Mouse (Mus musculus): Measurements from ENCODE around the gene Fam214b. TPM values are rescaled to one million over a fixed set of nuclear protein-coding genes. Genes with fewer than 3 reads are reported as not detected.

Fam214b gene
- polyA plus RNA-seq, 1 experiment = 79.7 TPM

GRCm38 (mm10) chr4:43058753-43059654 is 13.0 kb upstream of the Fam214b start, which contains the start of gene Unc13b:
TSS of gene Unc13b (plus strand) at chr4:43058953.
- Histone ChIP-seq H3K27me3 (replicated peaks) (peaks cover 57% of the 10 kb centered on the region), H3K4me3 (replicated peaks) (peak within 1 kb of the TSS; percentile 92), H3K9me3 (no peaks in the 10 kb centered on the region), H3K36me3 (replicated peaks; ENCODE audit: low read length) (no peaks in the 10 kb centered on the region), H3K4me1 (peaks cover 13% of the 10 kb centered on the region)
- no peak for TF ChIP-seq FLI1 (IDR thresholded peaks at IDR 0.05; ENCODE audit: low read length)
- TF ChIP-seq GATA1 (IDR thresholded peaks at IDR 0.05; ENCODE audit: borderline replicate concordance, low read length) = no peak

- Histone ChIP-seq H3K4me3 (replicated peaks) (peak overlapping the region; percentile 92), H3K27me3 (replicated peaks) (peaks cover 54% of the 10 kb centered on the region), H3K4me1 (peaks cover 13% of the 10 kb centered on the region), H3K36me3 (replicated peaks; ENCODE audit: low read length) (no peaks in the 10 kb centered on the region), H3K9me3 (no peaks in the 10 kb centered on the region)
- TF ChIP-seq GATA1 (IDR thresholded peaks at IDR 0.05; ENCODE audit: borderline replicate concordance, low read length) = no peak
- TF ChIP-seq FLI1 (IDR thresholded peaks at IDR 0.05; ENCODE audit: low read length) = no peak
Observed at GRCm38 (mm10) chr4:43058392-43058752, 12.4 kb upstream of the Fam214b start.

GRCm38 (mm10) chr4:43057654-43058053 is 11.6 kb upstream of the Fam214b start:
- Histone ChIP-seq H3K4me3 (replicated peaks) (no peak overlapping the region), H3K27me3 (replicated peaks) (peaks cover 50% of the 10 kb centered on the region), H3K4me1 (peaks cover 14% of the 10 kb centered on the region), H3K36me3 (replicated peaks; ENCODE audit: low read length) (no peaks in the 10 kb centered on the region), H3K9me3 (no peaks in the 10 kb centered on the region)
- TF ChIP-seq FLI1 (IDR thresholded peaks at IDR 0.05; ENCODE audit: low read length) (no peak), GATA1 (IDR thresholded peaks at IDR 0.05; ENCODE audit: borderline replicate concordance, low read length) (no peak)

GRCm38 (mm10) chr4:43052627-43053026 is 6.6 kb upstream of the Fam214b start:
- no peak overlapping the region for H3K4me3 ChIP-seq (replicated peaks)
- TF ChIP-seq GATA1 (IDR thresholded peaks at IDR 0.05; ENCODE audit: borderline replicate concordance, low read length) (no peak), FLI1 (IDR thresholded peaks at IDR 0.05; ENCODE audit: low read length) (no peak)

GRCm38 (mm10) chr4:43047231-43047630 is 1.2 kb upstream of the Fam214b start:
- peak overlapping the region; percentile 87 for H3K4me3 ChIP-seq (replicated peaks)
- no peaks in the 10 kb centered on the region for H3K36me3 ChIP-seq (replicated peaks; ENCODE audit: low read length)
- TF ChIP-seq FLI1 (IDR thresholded peaks at IDR 0.05; ENCODE audit: low read length) = no peak
- no peak for TF ChIP-seq GATA1 (IDR thresholded peaks at IDR 0.05; ENCODE audit: borderline replicate concordance, low read length)
- H3K27me3 ChIP-seq (replicated peaks) = no peaks in the 10 kb centered on the region
- H3K9me3 ChIP-seq = no peaks in the 10 kb centered on the region
- peaks cover 39% of the 10 kb centered on the region for H3K4me1 ChIP-seq

More at GRCm38 (mm10) chr4:43052627-43053026, 6.6 kb upstream of the Fam214b start:
- H3K27me3 ChIP-seq (replicated peaks) = peaks cover 5% of the 10 kb centered on the region
- no peaks in the 10 kb centered on the region for H3K36me3 ChIP-seq (replicated peaks; ENCODE audit: low read length)
- H3K4me1 ChIP-seq = peaks cover 10% of the 10 kb centered on the region
- no peaks in the 10 kb centered on the region for H3K9me3 ChIP-seq

GRCm38 (mm10) chr4:43046607-43047006 is 587 bp upstream of the Fam214b start:
- peak overlapping the region; percentile 87 for H3K4me3 ChIP-seq (replicated peaks)

GRCm38 (mm10) chr4:43045285-43045658 is 748 bp downstream of the Fam214b start:
- no peaks in the 10 kb centered on the region for H3K27me3 ChIP-seq (replicated peaks)
- no peaks in the 10 kb centered on the region for H3K9me3 ChIP-seq
- peak overlapping the region; percentile 94 for H3K4me3 ChIP-seq (replicated peaks)
- TF ChIP-seq GATA1 (IDR thresholded peaks at IDR 0.05; ENCODE audit: borderline replicate concordance, low read length) (no peak), FLI1 (IDR thresholded peaks at IDR 0.05; ENCODE audit: low read length) (no peak)
- peaks cover 48% of the 10 kb centered on the region for H3K4me1 ChIP-seq
- H3K36me3 ChIP-seq (replicated peaks; ENCODE audit: low read length) = no peaks in the 10 kb centered on the region

More at GRCm38 (mm10) chr4:43046607-43047006, 587 bp upstream of the Fam214b start:
- Histone ChIP-seq H3K36me3 (replicated peaks; ENCODE audit: low read length) (no peaks in the 10 kb centered on the region), H3K9me3 (no peaks in the 10 kb centered on the region), H3K4me1 (peaks cover 37% of the 10 kb centered on the region), H3K27me3 (replicated peaks) (no peaks in the 10 kb centered on the region)
- no peak for TF ChIP-seq GATA1 (IDR thresholded peaks at IDR 0.05; ENCODE audit: borderline replicate concordance, low read length)
- no peak for TF ChIP-seq FLI1 (IDR thresholded peaks at IDR 0.05; ENCODE audit: low read length)

GRCm38 (mm10) chr4:43044673-43045072 is 1.3 kb downstream of the Fam214b start:
- TF ChIP-seq GATA1 (IDR thresholded peaks at IDR 0.05; ENCODE audit: borderline replicate concordance, low read length) (no peak), FLI1 (IDR thresholded peaks at IDR 0.05; ENCODE audit: low read length) (no peak)
- H3K4me1 ChIP-seq = peaks cover 51% of the 10 kb centered on the region
- H3K4me3 ChIP-seq (replicated peaks) = peak overlapping the region; percentile 94
- no peaks in the 10 kb centered on the region for H3K36me3 ChIP-seq (replicated peaks; ENCODE audit: low read length)
- H3K9me3 ChIP-seq = no peaks in the 10 kb centered on the region
- no peaks in the 10 kb centered on the region for H3K27me3 ChIP-seq (replicated peaks)

- no peak for TF ChIP-seq GATA1 (IDR thresholded peaks at IDR 0.05; ENCODE audit: borderline replicate concordance, low read length)
- TF ChIP-seq FLI1 (IDR thresholded peaks at IDR 0.05; ENCODE audit: low read length) = no peak
- Histone ChIP-seq H3K4me3 (replicated peaks) (peak overlapping the region; percentile 94), H3K36me3 (replicated peaks; ENCODE audit: low read length) (no peaks in the 10 kb centered on the region), H3K4me1 (peaks cover 60% of the 10 kb centered on the region), H3K9me3 (no peaks in the 10 kb centered on the region), H3K27me3 (replicated peaks) (no peaks in the 10 kb centered on the region)
Observed at GRCm38 (mm10) chr4:43043644-43044357, 2.2 kb downstream of the Fam214b start.

All from megakaryocyte, embryonic 14.5 days (primary cell).